Mouse (Mus musculus): ENCODE data around the gene Notch1. TPM values are rescaled to one million over a fixed set of nuclear protein-coding genes. Genes with fewer than 3 reads are reported as not detected.

The Notch1 gene
- total and polyA plus RNA-seq, 3 experiments = 0.06 TPM; not detected in 2

DNA sequence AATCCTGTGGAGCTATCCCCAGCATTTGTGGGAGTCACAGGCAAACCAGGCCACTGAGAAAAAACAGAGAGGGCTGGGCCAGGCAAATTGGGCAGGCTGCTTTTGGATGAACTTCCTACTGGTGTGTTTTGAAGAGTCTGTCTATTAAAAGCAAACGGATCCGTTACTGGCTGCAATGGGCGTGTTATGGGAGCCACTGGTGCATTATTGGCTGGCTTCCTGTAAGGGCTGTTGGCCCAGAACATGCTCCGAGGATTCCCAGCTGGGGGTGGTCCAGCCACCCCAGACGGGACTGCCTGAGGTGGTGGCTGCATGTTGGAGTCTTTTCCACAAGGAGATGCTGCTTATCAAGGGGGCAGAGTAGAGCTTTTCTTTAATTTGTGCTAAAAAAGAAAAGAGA is 74.8 kb downstream of the Notch1 start:
- Histone ChIP-seq H3K27me3 (ENCODE audit: control insufficient read depth in 1 of 2, insufficient read depth in 2 of 2, low read length in 2 of 2) (no peaks in the 10 kb centered on the region), H3K9me3 (replicated peaks; ENCODE audit: insufficient read depth, low read length) (no peaks in the 10 kb centered on the region), H3K9ac (ENCODE audit: control insufficient read depth, low read depth, low read length, poor library complexity, severe bottlenecking) (no peak overlapping the region), H3K4me1 (ENCODE audit: control insufficient read depth in 1 of 2, insufficient read depth in 2 of 2, low read length in 2 of 2) (peaks cover 6 to 9% of the 10 kb centered on the region in 2 experiments), H3K79me2 (ENCODE audit: control insufficient read depth, insufficient read depth, low read length, poor library complexity) (peaks cover 19% of the 10 kb centered on the region), H3K36me3 (ENCODE audit: control insufficient read depth in 1 of 2, insufficient read depth in 2 of 2, low read length in 2 of 2) (peaks cover 2 to 12% of the 10 kb centered on the region in 2 experiments; a peak in 3 of 4 replicates), H3K4me3 (ENCODE audit: control insufficient read depth in 1 of 2, insufficient read depth in 1 of 2, low read depth in 2 of 2, low read length in 2 of 2) (no peak overlapping the region), H3K27ac (ENCODE audit: control insufficient read depth, low read depth, low read length) (no peak overlapping the region)
- no peak for DNase-seq (ENCODE audit: low read depth, low spot score)
- no peak for TF ChIP-seq GABPA (IDR thresholded peaks at IDR 0.05; ENCODE audit: low read depth, low read length)
- no peak for TF ChIP-seq MXI1 (IDR thresholded peaks at IDR 0.05; ENCODE audit: low read depth, low read length)
- TF ChIP-seq MAX (IDR thresholded peaks at IDR 0.05; ENCODE audit: low read length) = no peak
- no peak for TF ChIP-seq CTCF (IDR thresholded peaks at IDR 0.05 in 2 of 3, conservative IDR thresholded peaks at IDR 0.05 in 1 of 3; ENCODE audit: control insufficient read depth in 1 of 3, insufficient read depth in 1 of 3, low read depth in 2 of 3, low read length in 3 of 3, poor library complexity in 1 of 3, severe bottlenecking in 1 of 3)
- no peak for TF ChIP-seq ELF1 (IDR thresholded peaks at IDR 0.05; ENCODE audit: low read depth, low read length)
- TF ChIP-seq POLR2A (IDR thresholded peaks at IDR 0.05; ENCODE audit: control insufficient read depth in 1 of 2, insufficient read depth in 1 of 2, low read depth in 1 of 2, low read length in 2 of 2, poor library complexity in 1 of 2) = no peak
- TF ChIP-seq NELFE (IDR thresholded peaks at IDR 0.05; ENCODE audit: low read depth, low read length) = no peak

DNA sequence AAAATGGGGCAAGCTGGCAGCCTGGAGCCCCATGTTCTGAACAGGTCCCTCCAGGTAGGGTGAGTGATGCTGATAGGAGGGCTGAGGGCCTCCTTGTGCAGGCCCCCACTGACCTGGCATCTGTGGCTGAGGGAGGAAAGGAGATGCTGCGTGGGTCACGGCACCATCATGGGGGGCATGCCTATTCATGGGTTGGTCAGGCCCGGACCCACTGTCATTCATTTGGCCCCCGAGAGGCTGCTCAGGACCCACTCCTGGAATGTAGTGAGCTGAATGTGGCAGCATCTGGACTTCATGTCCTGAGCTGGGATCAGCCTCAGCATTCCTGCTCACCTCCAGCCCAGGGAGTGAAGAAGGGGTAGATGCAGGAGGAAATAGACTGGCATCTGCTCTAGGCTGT is 75.2 kb downstream of the Notch1 start:
- no peak overlapping the region for H3K4me3 ChIP-seq (ENCODE audit: control insufficient read depth in 1 of 2, insufficient read depth in 1 of 2, low read depth in 2 of 2, low read length in 2 of 2)
- H3K36me3 ChIP-seq (ENCODE audit: control insufficient read depth in 1 of 2, insufficient read depth in 2 of 2, low read length in 2 of 2) = peaks cover 2 to 12% of the 10 kb centered on the region in 2 experiments; a peak in 3 of 4 replicates
- no peaks in the 10 kb centered on the region for H3K9me3 ChIP-seq (replicated peaks; ENCODE audit: insufficient read depth, low read length)
- no peak for DNase-seq (ENCODE audit: low read depth, low spot score)
- no peak overlapping the region for H3K27ac ChIP-seq (ENCODE audit: control insufficient read depth, low read depth, low read length)
- H3K4me1 ChIP-seq (ENCODE audit: control insufficient read depth in 1 of 2, insufficient read depth in 2 of 2, low read length in 2 of 2) = peaks cover 4 to 7% of the 10 kb centered on the region in 2 experiments; a peak in 3 of 4 replicates
- no peak for TF ChIP-seq MAFK (IDR thresholded peaks at IDR 0.05; ENCODE audit: borderline replicate concordance, low read depth, low read length)
- TF ChIP-seq ZC3H11A (IDR thresholded peaks at IDR 0.05; ENCODE audit: low read depth, low read length) = no peak
- no peak overlapping the region for H3K9ac ChIP-seq (ENCODE audit: control insufficient read depth, low read depth, low read length, poor library complexity, severe bottlenecking)
- H3K27me3 ChIP-seq (ENCODE audit: control insufficient read depth in 1 of 2, insufficient read depth in 2 of 2, low read length in 2 of 2) = no peaks in the 10 kb centered on the region
- peaks cover 19% of the 10 kb centered on the region for H3K79me2 ChIP-seq (ENCODE audit: control insufficient read depth, insufficient read depth, low read length, poor library complexity)

DNA sequence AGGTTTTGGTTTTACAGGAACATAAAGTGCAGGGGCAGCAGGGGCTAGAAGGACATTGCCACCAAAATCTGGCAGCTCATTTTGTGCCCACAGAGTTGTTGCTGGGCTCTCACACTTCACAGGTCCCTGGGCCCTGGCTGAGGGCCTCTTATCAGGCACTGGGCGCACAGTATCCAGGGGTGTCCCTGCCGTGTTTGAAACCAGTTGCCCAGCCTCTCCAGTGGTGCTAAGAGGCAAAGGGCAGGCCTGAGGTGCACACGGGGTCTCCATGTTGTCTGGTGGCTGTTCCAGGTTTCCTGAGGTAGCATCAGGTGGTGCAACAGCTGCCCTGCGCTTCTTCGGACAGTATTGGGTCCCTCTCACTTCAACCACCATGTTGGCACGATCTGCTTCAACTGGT is 76.8 kb downstream of the Notch1 start:
- Histone ChIP-seq H3K4me1 (ENCODE audit: control insufficient read depth in 1 of 2, insufficient read depth in 2 of 2, low read length in 2 of 2) (peaks cover 3 to 7% of the 10 kb centered on the region in 2 experiments; a peak in 3 of 4 replicates), H3K9me3 (replicated peaks; ENCODE audit: insufficient read depth, low read length) (no peaks in the 10 kb centered on the region), H3K36me3 (ENCODE audit: control insufficient read depth in 1 of 2, insufficient read depth in 2 of 2, low read length in 2 of 2) (peaks cover 6 to 12% of the 10 kb centered on the region in 2 experiments), H3K27me3 (ENCODE audit: control insufficient read depth in 1 of 2, insufficient read depth in 2 of 2, low read length in 2 of 2) (no peaks in the 10 kb centered on the region), H3K4me3 (ENCODE audit: control insufficient read depth in 1 of 2, insufficient read depth in 1 of 2, low read depth in 2 of 2, low read length in 2 of 2) (no peak overlapping the region), H3K27ac (ENCODE audit: control insufficient read depth, low read depth, low read length) (no peak overlapping the region), H3K9ac (ENCODE audit: control insufficient read depth, low read depth, low read length, poor library complexity, severe bottlenecking) (no peak overlapping the region), H3K79me2 (ENCODE audit: control insufficient read depth, insufficient read depth, low read length, poor library complexity) (peaks cover 17% of the 10 kb centered on the region)
- TF ChIP-seq ZKSCAN1 (IDR thresholded peaks at IDR 0.05; ENCODE audit: low read depth, low read length) (no peak), POLR2AphosphoS5 (IDR thresholded peaks at IDR 0.05; ENCODE audit: borderline replicate concordance, low read depth, low read length) (no peak), TCF12 (IDR thresholded peaks at IDR 0.05; ENCODE audit: low read depth, low read length) (no peak), EP300 (IDR thresholded peaks at IDR 0.05; ENCODE audit: low read depth in 1 of 2, low read length in 2 of 2) (no peak), NRF1 (IDR thresholded peaks at IDR 0.05; ENCODE audit: insufficient read depth, low read depth, low read length, poor library complexity, severe bottlenecking) (no peak), USF2 (IDR thresholded peaks at IDR 0.05; ENCODE audit: borderline replicate concordance in 1 of 2, insufficient read depth in 1 of 2, low read depth in 1 of 2, low read length in 2 of 2) (no peak), TBP (IDR thresholded peaks at IDR 0.05; ENCODE audit: low read depth, low read length) (no peak), RAD21 (IDR thresholded peaks at IDR 0.05; ENCODE audit: low read depth, low read length) (no peak), BHLHE40 (IDR thresholded peaks at IDR 0.05; ENCODE audit: borderline replicate concordance, low read depth, low read length) (no peak), ZC3H11A (IDR thresholded peaks at IDR 0.05; ENCODE audit: low read depth, low read length) (no peak)
- no peak for DNase-seq (ENCODE audit: low read depth, low spot score)

Measured in MEL (cell line).